Mouse (Mus musculus) thymus, adult 2 months (tissue): ENCODE measurements around the gene Klf9.

Experiments used
- CTCF ChIP-seq: fragments of 200-500 bp; IDR thresholded peaks from 2 replicates; pipeline ENCODE4 v1.5.1; 2012; ENCODE audit warnings: mild to moderate bottlenecking, control low read depth, low read length, moderate library complexity, borderline replicate concordance; ENCODE audit not compliant: control insufficient read depth, poor library complexity, insufficient read depth; ENCODE audit errors: extremely low read depth
- POLR2A ChIP-seq: fragments of 200-500 bp; IDR thresholded peaks from 2 replicates; pipeline ENCODE4 v1.6.1; 2012; ENCODE audit warnings: mild to moderate bottlenecking, low read length, control low read depth, moderate library complexity; ENCODE audit not compliant: control insufficient read depth, poor library complexity, insufficient read depth; ENCODE audit errors: extremely low read depth

- no peak for TF ChIP-seq POLR2A
- TF ChIP-seq CTCF = no peak
Observed at GRCm38 (mm10) chr19:23164651-23165240, 23.7 kb downstream of the Klf9 start.
